Mouse (Mus musculus): Measurements from ENCODE around the gene Rbmxl1. TPM values are rescaled to one million over a fixed set of nuclear protein-coding genes. Genes with fewer than 3 reads are reported as not detected.
"Not testable (repeated sequence)": the region's sequence is repeated elsewhere in the genome, so short reads cannot be mapped to it uniquely, and the experiment has no call there.

Rbmxl1 gene
- total RNA-seq, 2 experiments from 2014 or later, result 24.5 to 35.9 TPM

DNA sequence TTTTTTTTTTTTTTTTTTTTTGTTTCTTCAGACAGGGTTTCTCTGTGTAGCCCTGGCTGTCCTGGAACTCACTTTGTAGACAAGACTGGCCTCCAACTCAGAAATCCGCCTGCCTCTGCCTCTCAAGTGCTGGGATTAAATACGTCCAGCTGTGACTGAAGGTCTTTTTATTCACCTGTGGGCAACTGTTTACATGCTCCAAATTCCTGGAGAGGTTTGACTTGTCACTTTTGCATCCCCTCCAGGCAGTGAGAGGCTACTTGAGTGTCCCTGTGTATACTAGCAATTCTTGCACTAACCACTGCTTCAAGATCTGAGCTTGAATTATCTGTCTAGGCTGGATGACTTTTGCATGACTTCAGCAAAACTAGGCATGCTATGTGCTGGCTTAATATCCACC is 6.0 kb downstream of the Rbmxl1 start:
- ATAC-seq (replicated peaks; ENCODE audit: low FRiP score, poor library complexity, severe bottlenecking), result no peak

DNA sequence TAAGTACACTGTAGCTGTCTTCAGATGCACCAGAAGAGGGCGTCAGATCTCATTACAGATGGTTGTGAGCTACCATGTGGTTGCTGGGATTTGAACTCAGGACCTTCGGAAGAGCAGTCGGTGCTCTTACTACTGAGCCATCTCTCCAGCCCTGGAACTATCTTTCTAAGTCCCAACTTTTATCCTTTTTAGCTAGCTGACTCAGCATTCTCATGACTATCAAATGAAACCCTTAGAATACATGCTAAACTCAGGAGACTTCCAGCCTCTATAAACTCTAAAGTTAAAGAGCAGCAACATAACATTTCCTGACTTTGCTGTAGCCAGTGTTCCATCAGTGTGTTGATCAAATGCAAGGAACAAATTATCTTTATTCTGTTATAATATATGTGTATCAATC is 12.4 kb downstream of the Rbmxl1 start:
- ATAC-seq (replicated peaks; ENCODE audit: low FRiP score, poor library complexity, severe bottlenecking), result not testable (repeated sequence)

DNA sequence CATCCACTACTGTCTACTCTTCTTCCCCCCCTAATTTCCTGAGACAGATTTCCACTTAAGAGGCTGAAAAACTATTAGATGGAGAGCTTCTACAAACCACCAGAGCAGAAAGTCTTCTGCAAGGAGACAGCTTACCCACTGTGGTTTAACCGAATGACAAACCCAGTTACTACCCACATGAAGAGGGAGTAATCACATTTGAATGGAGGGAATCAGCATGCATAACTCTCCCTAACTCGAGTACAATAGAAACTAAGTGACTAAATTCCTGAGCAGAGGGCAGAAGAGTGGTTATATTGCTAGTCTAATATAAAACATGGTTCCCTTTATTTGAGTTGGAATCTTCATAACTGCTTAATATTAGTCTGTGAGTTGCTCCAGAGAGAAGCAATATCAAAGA is 15.7 kb downstream of the Rbmxl1 start:
- ATAC-seq (replicated peaks; ENCODE audit: low FRiP score, poor library complexity, severe bottlenecking), result no peak

DNA sequence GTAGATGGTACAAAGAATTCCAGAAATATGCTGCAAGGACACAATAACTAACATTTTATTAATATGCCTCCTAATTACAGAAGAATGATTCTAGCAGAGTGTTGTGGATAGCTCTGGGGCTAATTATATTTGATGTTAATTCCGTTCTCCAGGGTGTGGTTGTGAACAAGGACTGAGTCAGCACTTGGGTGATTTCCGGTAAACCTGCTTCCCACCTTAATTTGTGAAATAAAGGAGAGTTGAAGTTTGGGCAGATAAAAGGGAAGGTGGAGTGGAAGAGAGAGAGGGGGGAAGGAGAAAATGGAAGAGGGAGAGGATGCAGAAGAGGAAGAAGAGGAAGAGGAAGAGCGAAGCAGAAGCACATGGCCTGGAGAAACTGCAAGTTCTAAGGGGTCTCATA is 19.0 kb downstream of the Rbmxl1 start:
- no peak for ATAC-seq (replicated peaks; ENCODE audit: low FRiP score, poor library complexity, severe bottlenecking)

DNA sequence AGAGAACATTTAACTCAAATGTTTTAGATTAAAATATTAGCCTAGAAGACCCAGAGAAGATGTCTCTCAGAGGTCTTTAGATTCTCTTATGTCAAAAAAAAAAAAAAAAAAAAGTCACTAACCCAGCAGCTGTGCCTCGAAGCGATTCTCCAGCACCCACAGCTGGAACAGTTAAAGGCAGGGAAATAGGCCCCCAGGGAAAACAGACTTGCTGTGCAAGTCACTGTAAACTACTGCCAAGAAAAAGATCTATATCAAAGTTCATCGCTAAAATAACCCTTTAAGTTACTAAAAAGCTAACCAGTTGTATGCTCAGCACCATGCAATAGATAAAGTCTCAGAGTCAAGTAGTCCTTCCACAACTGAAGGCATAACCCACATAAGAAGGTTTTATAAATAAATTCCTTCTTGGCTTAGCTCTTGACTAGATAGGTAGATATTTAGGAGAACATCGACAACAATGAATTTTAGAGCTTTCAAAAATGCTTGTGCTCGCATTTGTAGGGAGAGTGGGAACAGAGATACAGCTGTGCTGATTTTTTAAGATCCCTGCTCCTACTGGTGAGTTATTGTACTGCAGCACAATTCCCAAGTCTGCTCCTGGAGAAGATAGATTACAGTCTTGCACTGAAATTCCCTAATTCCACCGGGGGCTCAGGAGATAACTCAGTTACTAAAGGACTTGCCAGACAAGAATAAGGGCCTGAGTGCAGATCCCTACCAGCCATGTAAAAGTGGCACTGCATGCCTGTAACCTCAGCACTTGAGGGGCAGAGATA is 31.5 kb downstream of the Rbmxl1 start:
- ATAC-seq (replicated peaks; ENCODE audit: low FRiP score, poor library complexity, severe bottlenecking), result no peak

DNA sequence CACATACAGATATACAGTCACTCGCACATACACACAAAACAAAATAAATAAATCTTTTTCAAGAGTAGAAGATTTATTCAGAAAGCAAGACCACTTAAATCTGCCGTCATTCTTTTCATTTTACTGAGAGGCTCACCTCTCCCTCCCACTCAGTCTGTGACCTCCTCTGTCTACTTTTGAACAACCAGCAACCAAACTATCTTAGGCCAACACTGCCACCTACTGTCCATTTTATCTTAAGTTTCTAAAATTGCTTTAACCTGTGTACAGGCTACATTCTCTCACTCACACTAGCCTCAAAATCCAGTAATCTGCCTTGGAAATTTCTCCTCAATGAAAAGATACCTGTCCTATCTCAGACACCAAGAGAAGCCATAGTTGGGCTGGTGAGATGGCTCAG is 40.8 kb downstream of the Rbmxl1 start:
- ATAC-seq (replicated peaks; ENCODE audit: low FRiP score, poor library complexity, severe bottlenecking), result no peak

DNA sequence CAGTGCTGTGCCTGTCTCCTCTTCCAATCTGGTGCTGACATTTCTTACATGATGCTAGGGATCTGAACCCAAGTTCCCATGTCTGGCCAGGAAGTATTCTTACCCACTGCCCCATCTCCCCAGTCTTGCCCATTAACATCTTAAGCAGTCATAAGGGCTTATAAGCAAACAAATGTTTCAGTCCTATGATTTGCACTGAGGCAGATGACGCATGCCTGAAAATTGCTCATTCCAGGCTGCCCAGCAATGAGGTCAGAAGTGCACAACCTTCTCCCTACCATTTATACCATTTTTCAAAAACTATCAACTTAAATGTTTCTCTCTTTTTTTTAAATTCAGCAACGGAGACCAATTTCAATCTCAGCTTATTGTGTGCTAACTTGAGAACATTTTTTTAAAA is 44.8 kb downstream of the Rbmxl1 start:
- ATAC-seq (replicated peaks; ENCODE audit: low FRiP score, poor library complexity, severe bottlenecking), result no peak

DNA sequence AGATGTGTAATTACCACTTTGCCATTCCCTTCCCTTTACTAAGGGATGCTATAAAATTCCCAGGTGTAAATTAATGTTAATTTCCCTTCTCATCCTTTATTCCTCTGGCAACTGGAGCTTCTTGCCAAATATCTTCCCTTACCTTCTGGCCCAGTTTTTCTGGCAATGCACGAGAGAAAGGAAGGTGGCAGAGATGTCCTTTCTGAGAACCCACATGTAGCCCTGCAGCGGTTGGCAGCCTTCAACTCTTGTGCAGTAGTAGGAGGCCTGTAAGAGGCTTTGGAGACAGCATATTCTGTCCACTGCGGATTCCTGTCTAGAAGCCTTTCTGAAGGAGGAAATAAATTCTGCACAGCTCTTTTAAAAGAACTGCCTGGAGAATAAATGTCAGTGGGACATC is 52.3 kb downstream of the Rbmxl1 start:
- ATAC-seq (replicated peaks; ENCODE audit: low FRiP score, poor library complexity, severe bottlenecking), result no peak

Other genes with a start within 250 kb of the Rbmxl1 start
- gene Pou4f2, start 72.3 kb downstream of the Rbmxl1 start, total RNA-seq (2015; ENCODE audit: low replicate concordance), result not detected in 2 replicates
- not detected in 2 replicates for gene Pou4f2, start 72.3 kb downstream of the Rbmxl1 start, total RNA-seq (2017; ENCODE audit: low replicate concordance)
- gene Slc10a7, start 448 bp upstream of the Rbmxl1 start, total RNA-seq (2015; ENCODE audit: low replicate concordance), result 6.1 TPM in 2 replicates
- gene Slc10a7, start 448 bp upstream of the Rbmxl1 start, total RNA-seq (2017; ENCODE audit: low replicate concordance), result 4.3 and 4.5 TPM in 2 replicates

Measured in erythroblast, adult 5-6 weeks (primary cell).